Mouse (Mus musculus): ENCODE data around the gene Mfsd2b. TPM values are rescaled to one million over a fixed set of nuclear protein-coding genes. Genes with fewer than 3 reads are reported as not detected.
"Not testable (repeated sequence)": the region's sequence is repeated elsewhere in the genome, so short reads cannot be mapped to it uniquely, and the experiment has no call there.

Mfsd2b gene
- 2.0 and 2.3 TPM in 2 replicates for polyA plus RNA-seq (2014; fragmentation: Nextera tagmentation; extraction: Ambion mirVana)

DNA sequence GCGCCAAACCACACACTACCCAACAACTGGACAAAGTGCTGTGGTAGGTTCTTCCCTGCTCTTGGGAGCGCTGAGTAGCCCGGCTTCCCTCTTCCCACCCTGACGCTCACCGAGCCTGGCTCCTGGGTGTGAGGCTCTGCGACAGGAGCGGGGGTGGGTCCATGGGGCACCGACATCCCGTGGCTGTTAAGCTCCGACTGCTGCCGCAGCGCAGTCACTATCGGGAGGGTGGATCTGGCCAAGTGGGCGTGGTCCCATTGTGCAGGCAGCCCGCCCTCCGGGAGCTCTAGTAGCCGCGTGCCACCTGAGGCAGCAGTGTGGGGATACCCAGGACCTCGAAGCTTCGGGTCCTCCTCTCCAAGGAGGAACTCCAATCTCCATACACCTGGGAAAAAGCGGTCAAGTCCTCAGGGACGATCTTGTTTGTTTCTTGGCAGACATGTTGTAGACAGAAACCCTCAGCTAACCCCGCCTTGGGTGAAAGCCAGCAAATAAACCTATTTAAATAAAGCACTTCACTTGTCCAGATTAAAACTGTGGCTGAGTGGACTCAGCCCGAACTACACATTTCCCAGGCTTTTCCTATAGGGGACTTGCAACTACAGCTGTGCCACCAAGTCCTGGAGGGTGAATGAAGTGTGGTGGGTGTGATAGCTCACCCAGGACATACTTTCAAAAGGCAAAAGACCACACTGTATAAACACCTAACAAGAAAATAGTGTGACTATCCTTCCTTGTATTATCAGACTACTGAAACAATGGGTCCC lies at the start of gene Mfsd2b:
Mfsd2b (minus strand) TSS at position 199 of the 767 bp plus-strand sequence.
- no peaks in the 10 kb centered on the region for H3K4me1 ChIP-seq (replicated peaks; ENCODE audit: control insufficient read depth, insufficient read depth, low read length)
- no peak within 1 kb of the TSS for H3K27ac ChIP-seq
- DNase-seq (ENCODE audit: low spot score) (peak; percentile 65), ATAC-seq (ENCODE audit: low FRiP score) (peak; percentile 80)
- no peaks in the 10 kb centered on the region for H3K9me3 ChIP-seq (ENCODE audit: control insufficient read depth, low read length)
- H3K4me2 ChIP-seq (replicated peaks) = peak within 1 kb of the TSS; percentile 64
- no peaks in the 10 kb centered on the region for H3K27me3 ChIP-seq (ENCODE audit: control insufficient read depth, insufficient read depth, low read length)
- H3K4me3 ChIP-seq (replicated peaks; ENCODE audit: low read length) = peak within 1 kb of the TSS; percentile 28
- peaks cover 6% of the 10 kb centered on the region for H3K36me3 ChIP-seq (replicated peaks; ENCODE audit: control insufficient read depth, insufficient read depth)
- WGBS = 6% methylated on average over 24 of the region's 24 CpGs
- H3K9ac ChIP-seq = peak within 1 kb of the TSS; percentile 25

DNA sequence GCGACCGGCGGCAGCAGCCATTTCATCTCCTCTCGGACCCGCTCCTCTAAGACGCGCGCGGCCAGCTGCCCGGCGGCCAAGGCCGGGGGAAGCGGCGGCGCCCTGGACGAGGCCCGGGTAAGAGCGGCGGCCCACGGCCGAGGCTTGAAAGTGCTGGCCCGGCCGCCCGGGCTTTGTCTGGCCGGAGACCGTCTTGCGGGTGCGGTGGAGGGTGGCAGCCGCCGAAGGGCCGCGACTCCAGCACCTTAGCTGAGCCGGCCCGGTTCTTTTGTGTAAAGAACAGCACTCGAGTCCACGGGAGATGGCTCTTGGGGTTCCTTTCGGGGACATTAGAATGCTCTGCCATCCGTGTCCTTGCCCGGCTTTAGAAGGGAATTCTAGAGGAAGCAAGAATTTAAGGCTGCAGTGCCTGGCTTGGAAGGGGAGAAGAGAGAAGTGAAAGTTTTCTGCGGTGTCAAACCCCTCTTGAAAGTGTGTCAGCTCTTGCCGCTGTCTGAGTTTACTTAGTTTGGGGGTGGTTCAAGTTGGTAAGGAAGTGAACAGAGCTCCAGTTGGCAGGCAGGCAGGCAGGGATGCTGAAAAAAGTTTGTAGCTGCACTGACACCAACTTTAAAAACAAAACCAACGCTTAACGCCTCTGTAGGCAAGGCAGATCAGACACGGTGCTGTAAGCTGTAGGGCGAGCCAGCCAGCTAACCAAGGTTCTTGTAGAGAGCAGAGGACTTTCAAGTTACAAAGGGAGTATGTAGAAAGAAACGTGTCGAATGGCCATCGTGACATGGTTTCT lies 43.8 kb upstream of the Mfsd2b start:
- WGBS = 0% methylated on average over 47 of the region's 48 CpGs

DNA sequence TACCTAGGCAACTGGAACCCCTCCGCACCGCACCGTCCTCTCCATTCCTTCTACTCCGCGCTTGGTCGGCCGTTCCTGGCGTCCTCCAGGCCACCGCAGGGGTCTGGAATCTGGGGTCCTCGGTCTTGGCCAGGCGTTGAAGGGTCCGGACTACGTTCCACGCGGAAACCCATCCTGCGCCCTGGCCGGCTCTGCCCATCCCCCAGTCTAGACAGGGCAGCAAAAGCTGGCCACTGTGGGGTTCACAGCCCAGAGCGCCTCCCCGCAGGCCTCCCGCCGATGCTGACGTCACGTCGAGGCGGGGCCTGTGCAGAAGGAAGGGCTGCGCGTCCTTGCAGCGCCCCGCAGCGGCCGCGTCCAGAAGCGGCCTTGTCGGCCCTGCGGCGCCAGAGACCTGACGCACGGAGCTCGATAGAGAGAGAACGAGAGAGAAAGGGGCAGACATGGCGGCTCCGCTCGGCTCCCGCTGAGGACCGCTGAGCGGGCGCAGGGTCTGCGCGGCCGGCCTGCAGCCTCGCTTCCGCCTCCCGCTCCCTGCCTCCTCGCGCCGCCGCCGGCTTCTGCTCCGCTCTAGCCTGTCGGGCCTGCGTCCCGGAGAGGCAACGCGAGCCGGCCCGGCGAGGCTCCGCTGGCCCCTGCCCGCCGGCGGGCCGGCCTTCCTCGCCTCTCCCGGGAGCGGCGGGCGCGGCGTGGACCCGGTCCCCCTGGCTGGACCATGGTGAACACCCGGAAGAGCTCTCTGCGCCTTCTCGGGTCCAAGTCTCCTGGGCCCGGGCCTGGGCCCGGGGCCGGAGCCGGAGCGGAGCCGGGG lies 43.0 kb upstream of the Mfsd2b start, which contains the start of gene Atad2b:
Atad2b (plus strand) TSS at position 360 of the 811 bp plus-strand sequence.
- H3K4me3 ChIP-seq (replicated peaks; ENCODE audit: low read length) = peak within 1 kb of the TSS; percentile 98
- peaks cover 22% of the 10 kb centered on the region for H3K4me1 ChIP-seq (replicated peaks; ENCODE audit: control insufficient read depth, insufficient read depth, low read length)
- H3K9ac ChIP-seq = peak within 1 kb of the TSS; percentile 99
- H3K27me3 ChIP-seq (ENCODE audit: control insufficient read depth, insufficient read depth, low read length) = no peaks in the 10 kb centered on the region
- under 1% methylated on average over 85 of the region's 89 CpGs for WGBS
- H3K36me3 ChIP-seq (replicated peaks; ENCODE audit: control insufficient read depth, insufficient read depth) = no peaks in the 10 kb centered on the region
- peak within 1 kb of the TSS; percentile 99 for H3K27ac ChIP-seq
- DNase-seq (ENCODE audit: low spot score) (peak; percentile 97), ATAC-seq (ENCODE audit: low FRiP score) (peak; percentile 96)
- H3K9me3 ChIP-seq (ENCODE audit: control insufficient read depth, low read length) = no peaks in the 10 kb centered on the region
- peak within 1 kb of the TSS; percentile 68 for H3K4me2 ChIP-seq (replicated peaks)

More for the DNA sequence above, 43.8 kb upstream of the Mfsd2b start:
- Histone ChIP-seq H3K27me3 (ENCODE audit: control insufficient read depth, insufficient read depth, low read length) (no peaks in the 10 kb centered on the region), H3K9me3 (ENCODE audit: control insufficient read depth, low read length) (no peaks in the 10 kb centered on the region), H3K4me2 (replicated peaks) (peak overlapping the region; percentile 68), H3K27ac (peak overlapping the region; percentile 99), H3K4me3 (replicated peaks; ENCODE audit: low read length) (peak overlapping the region; percentile 98), H3K4me1 (replicated peaks; ENCODE audit: control insufficient read depth, insufficient read depth, low read length) (peaks cover 22% of the 10 kb centered on the region), H3K36me3 (replicated peaks; ENCODE audit: control insufficient read depth, insufficient read depth) (no peaks in the 10 kb centered on the region), H3K9ac (peak overlapping the region; percentile 99)
- DNase-seq (ENCODE audit: low spot score) (peak; percentile 52), ATAC-seq (ENCODE audit: low FRiP score) (peak; percentile 67)

DNA sequence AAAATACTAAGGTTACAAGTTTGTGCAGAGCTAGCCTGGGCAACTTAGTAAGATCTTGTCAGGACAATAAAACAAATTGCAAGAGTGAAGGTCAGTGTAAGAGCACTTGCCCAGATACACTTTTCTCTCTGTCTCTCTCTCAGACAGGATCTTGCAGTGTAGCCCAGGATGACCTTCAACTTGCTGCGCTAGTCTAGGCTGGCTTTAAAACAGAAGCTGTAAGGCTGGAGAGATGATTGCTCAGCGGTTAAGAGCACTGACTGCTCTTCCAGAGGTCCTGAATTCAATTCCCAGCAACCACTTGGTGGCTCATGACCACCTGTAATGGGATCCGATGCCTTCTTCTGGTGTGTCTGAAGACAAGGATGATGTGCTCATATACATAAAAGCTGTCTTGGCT lies 40.8 kb upstream of the Mfsd2b start:
- DNase-seq (ENCODE audit: low spot score) (no peak), ATAC-seq (ENCODE audit: low FRiP score) (no peak)
- WGBS = 84% methylated on average over 3 of the region's 3 CpGs
- H3K36me3 ChIP-seq (replicated peaks; ENCODE audit: control insufficient read depth, insufficient read depth) = no peaks in the 10 kb centered on the region
- no peaks in the 10 kb centered on the region for H3K27me3 ChIP-seq (ENCODE audit: control insufficient read depth, insufficient read depth, low read length)
- H3K9me3 ChIP-seq (ENCODE audit: control insufficient read depth, low read length) = no peaks in the 10 kb centered on the region
- no peak overlapping the region for H3K9ac ChIP-seq
- no peak overlapping the region for H3K27ac ChIP-seq
- H3K4me1 ChIP-seq (replicated peaks; ENCODE audit: control insufficient read depth, insufficient read depth, low read length) = peaks cover 19% of the 10 kb centered on the region
- H3K4me3 ChIP-seq (replicated peaks; ENCODE audit: low read length) = no peak overlapping the region
- no peak overlapping the region for H3K4me2 ChIP-seq (replicated peaks)

DNA sequence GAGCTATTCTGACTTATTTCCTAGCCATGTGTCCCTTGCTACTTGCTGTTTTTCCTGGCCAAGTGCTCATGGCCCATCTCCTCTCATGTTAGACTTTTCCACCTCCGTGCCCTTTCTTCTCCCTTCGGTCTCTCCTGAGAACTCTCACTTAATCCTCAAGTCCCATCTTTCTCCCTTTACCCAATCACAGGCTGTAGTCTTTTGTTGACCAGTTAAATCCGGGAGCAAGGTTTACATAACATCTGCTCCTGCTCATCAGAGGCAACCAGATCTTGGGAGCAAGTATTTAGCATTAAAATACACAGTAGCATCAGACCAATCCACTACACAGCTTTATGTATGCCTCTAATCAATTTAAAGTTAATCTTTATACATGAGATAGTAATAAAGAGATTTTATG lies 40.3 kb upstream of the Mfsd2b start:
- DNase-seq (ENCODE audit: low spot score) (no peak), ATAC-seq (ENCODE audit: low FRiP score) (no peak)
- WGBS = 44% methylated on average over 3 of the region's 3 CpGs
- H3K27me3 ChIP-seq (ENCODE audit: control insufficient read depth, insufficient read depth, low read length) = no peaks in the 10 kb centered on the region
- H3K27ac ChIP-seq = no peak overlapping the region
- H3K4me2 ChIP-seq (replicated peaks) = no peak overlapping the region
- no peak overlapping the region for H3K9ac ChIP-seq
- H3K4me1 ChIP-seq (replicated peaks; ENCODE audit: control insufficient read depth, insufficient read depth, low read length) = peaks cover 15% of the 10 kb centered on the region
- no peaks in the 10 kb centered on the region for H3K9me3 ChIP-seq (ENCODE audit: control insufficient read depth, low read length)
- H3K36me3 ChIP-seq (replicated peaks; ENCODE audit: control insufficient read depth, insufficient read depth) = no peaks in the 10 kb centered on the region
- H3K4me3 ChIP-seq (replicated peaks; ENCODE audit: low read length) = no peak overlapping the region

DNA sequence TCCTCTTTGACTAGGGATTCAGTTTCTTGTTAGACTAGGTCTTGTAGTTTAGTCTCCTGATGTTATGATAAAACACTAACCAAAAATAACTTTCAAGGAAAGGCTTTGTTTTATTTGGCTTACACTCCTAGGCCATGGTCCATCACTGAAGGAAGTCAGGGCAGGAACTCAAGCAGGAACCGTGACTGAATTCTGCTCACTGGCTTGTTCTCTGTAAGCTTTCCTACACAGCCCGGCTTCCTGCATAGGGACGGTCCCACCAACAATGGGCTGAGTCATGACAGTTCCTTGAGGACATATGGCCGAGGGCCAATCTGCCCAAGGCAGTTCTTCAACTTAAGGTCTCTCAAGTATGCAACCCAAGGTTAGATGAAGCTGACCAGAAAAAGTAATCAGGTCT lies 37.6 kb upstream of the Mfsd2b start:
- no peak overlapping the region for H3K27ac ChIP-seq
- H3K27me3 ChIP-seq (ENCODE audit: control insufficient read depth, insufficient read depth, low read length) = no peaks in the 10 kb centered on the region
- H3K9ac ChIP-seq = no peak overlapping the region
- peaks cover 3% of the 10 kb centered on the region; the same call in 1 of the 2 replicates for H3K4me1 ChIP-seq (replicated peaks; ENCODE audit: control insufficient read depth, insufficient read depth, low read length)
- H3K36me3 ChIP-seq (replicated peaks; ENCODE audit: control insufficient read depth, insufficient read depth) = no peaks in the 10 kb centered on the region
- no peak overlapping the region for H3K4me2 ChIP-seq (replicated peaks)
- ATAC-seq (ENCODE audit: low FRiP score) (no peak), DNase-seq (ENCODE audit: low spot score) (no peak)
- 87% methylated on average over 4 of the region's 4 CpGs for WGBS
- no peak overlapping the region for H3K4me3 ChIP-seq (replicated peaks; ENCODE audit: low read length)
- H3K9me3 ChIP-seq (ENCODE audit: control insufficient read depth, low read length) = no peaks in the 10 kb centered on the region

DNA sequence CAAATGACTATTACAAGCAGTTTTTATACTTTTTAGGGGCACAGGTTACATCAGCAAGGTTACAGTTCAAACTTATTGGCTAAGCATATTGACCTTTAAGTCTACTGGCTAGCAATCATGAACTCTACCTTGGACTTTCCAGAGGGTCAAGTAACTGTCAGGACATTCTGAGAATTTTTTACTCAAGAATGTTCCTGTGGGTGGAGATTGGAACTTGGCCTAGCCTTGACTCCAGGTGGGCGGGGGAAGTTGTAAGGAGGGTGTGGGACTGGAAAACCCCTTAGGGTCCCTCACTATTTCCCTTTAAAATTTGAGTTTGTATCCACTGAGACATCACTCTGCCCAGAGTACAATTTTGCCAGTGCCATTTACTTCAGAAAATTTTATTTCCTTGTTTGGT lies 36.3 kb upstream of the Mfsd2b start:
- not testable (repeated sequence) for H3K4me1 ChIP-seq (replicated peaks; ENCODE audit: control insufficient read depth, insufficient read depth, low read length); H3K4me3 ChIP-seq (replicated peaks; ENCODE audit: low read length); H3K27ac ChIP-seq; H3K27me3 ChIP-seq (ENCODE audit: control insufficient read depth, insufficient read depth, low read length); H3K9me3 ChIP-seq (ENCODE audit: control insufficient read depth, low read length); H3K4me2 ChIP-seq (replicated peaks); H3K36me3 ChIP-seq (replicated peaks; ENCODE audit: control insufficient read depth, insufficient read depth); DNase-seq (ENCODE audit: low spot score); ATAC-seq (ENCODE audit: low FRiP score); H3K9ac ChIP-seq
- 88% methylated on average over 1 of the region's 1 CpGs for WGBS

DNA sequence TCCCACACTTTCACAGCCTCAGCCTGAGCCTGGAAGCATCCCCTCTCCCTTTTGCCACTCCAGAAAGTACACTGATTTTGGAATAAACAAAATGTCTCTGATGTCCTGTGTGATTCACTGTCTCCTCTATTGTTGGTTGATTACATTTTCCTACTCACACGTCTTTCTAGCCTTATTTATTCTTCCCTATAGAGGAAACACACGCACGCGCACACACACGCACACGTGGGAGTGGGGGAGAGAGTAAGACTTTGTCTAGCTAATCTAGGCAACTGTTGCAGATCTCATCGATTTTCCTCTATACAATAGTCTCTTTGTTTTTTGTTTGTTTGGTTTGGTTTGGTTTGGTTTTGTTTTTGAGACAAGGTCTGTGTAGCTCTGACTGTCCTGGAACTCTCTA lies 34.2 kb upstream of the Mfsd2b start:
- no peaks in the 10 kb centered on the region for H3K36me3 ChIP-seq (replicated peaks; ENCODE audit: control insufficient read depth, insufficient read depth)
- H3K4me3 ChIP-seq (replicated peaks; ENCODE audit: low read length) = no peak overlapping the region; the same call in 1 of the 2 replicates
- H3K4me1 ChIP-seq (replicated peaks; ENCODE audit: control insufficient read depth, insufficient read depth, low read length) = peaks cover 5% of the 10 kb centered on the region; the same call in 1 of the 2 replicates
- H3K9ac ChIP-seq = no peak overlapping the region
- H3K9me3 ChIP-seq (ENCODE audit: control insufficient read depth, low read length) = no peaks in the 10 kb centered on the region
- H3K27me3 ChIP-seq (ENCODE audit: control insufficient read depth, insufficient read depth, low read length) = no peaks in the 10 kb centered on the region
- H3K27ac ChIP-seq = no peak overlapping the region
- ATAC-seq (ENCODE audit: low FRiP score) (no peak), DNase-seq (ENCODE audit: low spot score) (no peak)
- no peak overlapping the region for H3K4me2 ChIP-seq (replicated peaks)
- WGBS = 91% methylated on average over 7 of the region's 7 CpGs

All from hindbrain, embryonic 14.5 days (tissue).